ENCODE assay signal across 12 mouse cellular contexts in genomic region chr11:69111865-69112264, GRCm38 (mm10). TPM values are rescaled to one million over a fixed set of nuclear protein-coding genes. Genes with fewer than 3 reads are reported as not detected.
DNase-seq lines count a peak whose midpoint lies in the region; ATAC-seq and TF ChIP-seq lines count a peak whose summit lies in the region.
"Had no signal": no experiment of that assay in that cellular context is flagged by ENCODE, and none has a peak within 500 bp of the region (broad histone marks: within the 10 kb centered on the region; RNA-seq: fewer than 3 reads in every experiment).

No protein-coding gene starts in this region.

- no peak overlapping the region for H3K27ac ChIP-seq in liver, adult 2 months (replicated peaks; ENCODE audit: insufficient read depth, low read depth, low read length)
- no peak overlapping the region for H3K27ac ChIP-seq in hindbrain, postnatal 0 days
- no peak overlapping the region for H3K27ac ChIP-seq in neural tube, embryonic 13.5 days (replicated peaks)

- no peaks in the 10 kb centered on the region for H3K9me3 ChIP-seq in hindbrain, postnatal 0 days (ENCODE audit: low read length)
- H3K9me3 ChIP-seq in neural tube, embryonic 13.5 days, result no peaks in the 10 kb centered on the region

- 68% methylated on average over 4 of the region's 4 CpGs for WGBS in liver, adult 2 months
- WGBS in hindbrain, postnatal 0 days, result 62% methylated on average over 4 of the region's 4 CpGs
- WGBS in neural tube, embryonic 13.5 days, result 54% methylated on average over 4 of the region's 4 CpGs

- H3K79me2 ChIP-seq in liver, adult 2 months (ENCODE audit: control insufficient read depth, insufficient read depth, low read length), result no peaks in the 10 kb centered on the region

- H3K27me3 ChIP-seq in liver, adult 2 months (ENCODE audit: control insufficient read depth, insufficient read depth, low read length), result no peaks in the 10 kb centered on the region
- no peaks in the 10 kb centered on the region for H3K27me3 ChIP-seq in hindbrain, postnatal 0 days (ENCODE audit: insufficient read depth, low read length)
- H3K27me3 ChIP-seq in neural tube, embryonic 13.5 days, result peaks cover 36% of the 10 kb centered on the region

- peaks cover 10% of the 10 kb centered on the region for H3K4me1 ChIP-seq in liver, adult 2 months (ENCODE audit: control insufficient read depth, insufficient read depth, low read length)
- H3K4me1 ChIP-seq in hindbrain, postnatal 0 days (ENCODE audit: insufficient read depth, low read length), result no peaks in the 10 kb centered on the region
- H3K4me1 ChIP-seq in neural tube, embryonic 13.5 days (replicated peaks), result peaks cover 24% of the 10 kb centered on the region

- peak overlapping the region; percentile 10; the same call in 1 of the 2 replicates for H3K4me2 ChIP-seq in hindbrain, postnatal 0 days (ENCODE audit: low read depth, low read length)
- peak overlapping the region; percentile 60 for H3K4me2 ChIP-seq in neural tube, embryonic 13.5 days

- DNase-seq in embryo, embryonic 11 days, result peak; percentile 10
- DNase-seq in embryo, embryonic 10 days (ENCODE audit: low spot score), result no peak
- DNase-seq in liver, adult 2 months (ENCODE audit: extremely low read depth, low read depth, low spot score), result peak; percentile 7
- DNase-seq in liver, result no peak
- DNase-seq in hindbrain, postnatal 0 days (ENCODE audit: low spot score), result peak; percentile 24
- no peak for DNase-seq in natural killer cell, adult 2 months (ENCODE audit: low spot score in 2 of 2)
- no peak for DNase-seq in gastrocnemius, postnatal 36 days
- DNase-seq: cerebellum, postnatal 10 days; kidney, adult 11 months; lung, postnatal 4 days; right cerebral cortex, postnatal 4 days had no signal

- H3K4me3 ChIP-seq in liver, adult 2 months (ENCODE audit: insufficient read depth, low read depth, low read length), result no peak overlapping the region
- H3K4me3 ChIP-seq in hindbrain, postnatal 0 days (ENCODE audit: low read length), result no peak overlapping the region
- H3K4me3 ChIP-seq in neural tube, embryonic 13.5 days, result no peak overlapping the region

- H3K36me3 ChIP-seq in liver, adult 2 months (ENCODE audit: control insufficient read depth, insufficient read depth, low read length), result peaks cover 21% of the 10 kb centered on the region
- peaks cover 27% of the 10 kb centered on the region for H3K36me3 ChIP-seq in hindbrain, postnatal 0 days (ENCODE audit: insufficient read depth, low read length)
- H3K36me3 ChIP-seq in neural tube, embryonic 13.5 days, result peaks cover 28% of the 10 kb centered on the region

- TF ChIP-seq POLR2A in liver, adult 2 months (IDR thresholded peaks at IDR 0.05; ENCODE audit: extremely low read depth, insufficient read depth, low read length), result no peak

- TF ChIP-seq CTCF in liver, adult 2 months (IDR thresholded peaks at IDR 0.05; ENCODE audit: low read depth, low read length), result no peak
- TF ChIP-seq CTCF in hindbrain, postnatal 0 days (IDR thresholded peaks at IDR 0.05; ENCODE audit: low read depth), result no peak

- no peak for ATAC-seq in hindbrain, postnatal 0 days
- ATAC-seq in neural tube, embryonic 13.5 days (ENCODE audit: low read depth), result no peak

- H3K9ac ChIP-seq in liver, adult 2 months (ENCODE audit: low read depth, low read length), result no peak overlapping the region
- no peak overlapping the region for H3K9ac ChIP-seq in hindbrain, postnatal 0 days (replicated peaks; ENCODE audit: low read length)
- H3K9ac ChIP-seq in neural tube, embryonic 13.5 days, result peak overlapping the region; percentile 58; the same call in 1 of the 2 replicates

- intact Hi-C loops in gastrocnemius, postnatal 36 days (cut with DNase I), result no loop called here

RNA-seq across cellular contexts. Expression of gene Hes7, which starts 8.3 kb away (rescaled TPM):
- total RNA-seq in liver, adult 2 months (2014; rRNA removed), result not detected in 2 replicates
- 0.05 TPM in 1 of 2 replicates, not detected in the other for polyA plus RNA-seq in liver, adult 2 months (2012; rRNA removed)
- 1.4 and 2.5 TPM in 2 replicates for total RNA-seq in hindbrain, postnatal 0 days (2014; rRNA removed)
- 1.3 and 1.9 TPM in 2 replicates for polyA plus RNA-seq in hindbrain, postnatal 0 days (2015; fragmentation: Nextera tagmentation; extraction: Ambion mirVana)
- polyA plus RNA-seq in neural tube, embryonic 13.5 days (2015; fragmentation: Nextera tagmentation; extraction: Ambion mirVana), result 0.61 TPM in 1 of 2 replicates, not detected in the other
- total RNA-seq in gastrocnemius, postnatal 36 days (2021), result not detected

RNA-seq across cellular contexts. Expression of gene 9130213A22Rik, which starts 10.5 kb away (rescaled TPM):
- total RNA-seq in liver, adult 2 months (2014; rRNA removed), result 0.13 TPM in 1 of 2 replicates, not detected in the other
- 0.05 and 0.10 TPM in 2 replicates for polyA plus RNA-seq in liver, adult 2 months (2012; rRNA removed)
- 1.2 and 1.4 TPM in 2 replicates for total RNA-seq in hindbrain, postnatal 0 days (2014; rRNA removed)
- polyA plus RNA-seq in hindbrain, postnatal 0 days (2015; fragmentation: Nextera tagmentation; extraction: Ambion mirVana), result 1.0 and 1.2 TPM in 2 replicates
- polyA plus RNA-seq in neural tube, embryonic 13.5 days (2015; fragmentation: Nextera tagmentation; extraction: Ambion mirVana), result 0.18 and 0.32 TPM in 2 replicates
- total RNA-seq in gastrocnemius, postnatal 36 days (2021), result not detected

RNA-seq across cellular contexts. Expression of gene Aloxe3, which starts 13.8 kb away (rescaled TPM):
- not detected in 2 replicates for total RNA-seq in liver, adult 2 months (2014; rRNA removed)
- polyA plus RNA-seq in liver, adult 2 months (2012; rRNA removed), result 0.09 TPM in 1 of 2 replicates, not detected in the other
- 12.5 and 14.2 TPM in 2 replicates for total RNA-seq in hindbrain, postnatal 0 days (2014; rRNA removed)
- 13.0 and 13.5 TPM in 2 replicates for polyA plus RNA-seq in hindbrain, postnatal 0 days (2015; fragmentation: Nextera tagmentation; extraction: Ambion mirVana)
- 0.59 and 1.2 TPM in 2 replicates for polyA plus RNA-seq in neural tube, embryonic 13.5 days (2015; fragmentation: Nextera tagmentation; extraction: Ambion mirVana)
- total RNA-seq in gastrocnemius, postnatal 36 days (2021), result not detected

RNA-seq across cellular contexts. Expression of gene Per1, which starts 16.8 kb away (rescaled TPM):
- total RNA-seq in liver, adult 2 months (2014; rRNA removed), result 8.0 and 9.0 TPM in 2 replicates
- 4.6 and 6.9 TPM in 2 replicates for polyA plus RNA-seq in liver, adult 2 months (2012; rRNA removed)
- 24.4 and 27.1 TPM in 2 replicates for total RNA-seq in hindbrain, postnatal 0 days (2014; rRNA removed)
- 11.9 and 15.9 TPM in 2 replicates for polyA plus RNA-seq in hindbrain, postnatal 0 days (2015; fragmentation: Nextera tagmentation; extraction: Ambion mirVana)
- polyA plus RNA-seq in neural tube, embryonic 13.5 days (2015; fragmentation: Nextera tagmentation; extraction: Ambion mirVana), result 8.0 and 8.4 TPM in 2 replicates
- 10 to 100 TPM; 60.9 to 89.0 TPM for total RNA-seq in gastrocnemius, postnatal 36 days (2021)

RNA-seq across cellular contexts. Expression of gene Vamp2, which starts 23.6 kb away (rescaled TPM):
- total RNA-seq in liver, adult 2 months (2014; rRNA removed), result 5.2 and 6.4 TPM in 2 replicates
- polyA plus RNA-seq in liver, adult 2 months (2012; rRNA removed), result 21.7 and 36.9 TPM in 2 replicates
- 146 and 148 TPM in 2 replicates for total RNA-seq in hindbrain, postnatal 0 days (2014; rRNA removed)
- polyA plus RNA-seq in hindbrain, postnatal 0 days (2015; fragmentation: Nextera tagmentation; extraction: Ambion mirVana), result 417 and 489 TPM in 2 replicates
- 268 and 282 TPM in 2 replicates for polyA plus RNA-seq in neural tube, embryonic 13.5 days (2015; fragmentation: Nextera tagmentation; extraction: Ambion mirVana)
- total RNA-seq in gastrocnemius, postnatal 36 days (2021), result 10 to 100 TPM; 26.7 to 38.1 TPM

Comparison
In these comparisons a context has a peak if more than half of its experiments do, and no peak if none do; other contexts are left out.
1. DNase-seq: peak in embryo, embryonic 11 days (single experiment), liver, adult 2 months (single experiment) and hindbrain, postnatal 0 days (single experiment); none in embryo, embryonic 10 days (single experiment), liver (single experiment), natural killer cell, adult 2 months (0 of 2) and gastrocnemius, postnatal 36 days (0 of 2).
2. RNA of gene Aloxe3, which starts 13.8 kb away (total RNA-seq): 12.5 to 14.2 TPM in hindbrain, postnatal 0 days; not detected in gastrocnemius, postnatal 36 days and not detected in liver, adult 2 months; every median in the first group is over 10 times any median in the second.